Mouse (Mus musculus) midbrain, embryonic 11.5 days (tissue): ENCODE data around the gene Oprm1. TPM values are rescaled to one million over a fixed set of nuclear protein-coding genes. Genes with fewer than 3 reads are reported as not detected.
A peak's percentile ranks its signal among the peaks of the same experiment; 100 is the strongest.

Source experiments
- ATAC-seq: fragments of 200-750 bp; cut with Nextera tagmentation; 2 replicates; pipeline ENCODE4 v1.8.0; 2017; ENCODE audit warnings: moderate TSS enrichment, moderate library complexity; ENCODE audit not compliant: low FRiP score
- DNase-seq: peaks from one replicate; pipeline ENCODE4 v3.0.0; 2015; ENCODE audit warnings: low spot score; ENCODE audit errors: missing footprints
- H3K27ac ChIP-seq: fragments of 300-500 bp; sonication (generic); 2 replicates; pipeline ENCODE4 v1.5.1; 2014; ENCODE audit warnings: low read depth, low read length
- H3K27me3 ChIP-seq: fragments of 300-500 bp; sonication (generic); 2 replicates; pipeline ENCODE4 v1.6.1; 2014; ENCODE audit warnings: mild to moderate bottlenecking, low read length, moderate library complexity, mixed read lengths; ENCODE audit not compliant: control insufficient read depth, insufficient read depth
- H3K36me3 ChIP-seq: fragments of 300-500 bp; sonication (generic); 2 replicates; pipeline ENCODE4 v1.6.1; 2014; ENCODE audit warnings: mild to moderate bottlenecking, low read length, moderate library complexity, mixed read lengths; ENCODE audit not compliant: control insufficient read depth, insufficient read depth
- H3K4me1 ChIP-seq: fragments of 300-500 bp; sonication (generic); 2 replicates; pipeline ENCODE4 v1.6.1; 2014; ENCODE audit warnings: low read length; ENCODE audit not compliant: control insufficient read depth, insufficient read depth
- H3K4me2 ChIP-seq: fragments of 300-500 bp; sonication (generic); 2 replicates; pipeline ENCODE4 v1.6.1; 2014; ENCODE audit warnings: mild to moderate bottlenecking, moderate library complexity
- H3K4me3 ChIP-seq: fragments of 300-500 bp; sonication (generic); 2 replicates; pipeline ENCODE4 v1.5.1; 2014; ENCODE audit warnings: low read depth, low read length
- H3K9ac ChIP-seq: fragments of 300-500 bp; sonication (generic); 2 replicates; pipeline ENCODE4 v1.6.1; 2014; ENCODE audit warnings: low read length
- H3K9me3 ChIP-seq: fragments of 300-500 bp; sonication (generic); 2 replicates; pipeline ENCODE4 v1.6.1; 2016; ENCODE audit warnings: low read length; ENCODE audit not compliant: control insufficient read depth
- WGBS: fragments of 180-500 bp; shearing (Covaris S2); extraction: QIAGEN DNeasy Blood & Tissue Kit; methylation state at CpG from one replicate; pipeline ENCODE4 v1.1.7; 2014; 5-methylcytosine and 5-hydroxymethylcytosine counted together
- polyA plus RNA-seq: library from polyadenylated mRNA; unstranded; fragments of >200 nt; fragmentation: Nextera tagmentation; extraction: Ambion mirVana; gene quantifications from 2 replicates; pipeline ENCODE4 v1.2.1, GENCODE M21; 2014

Gene Oprm1
- polyA plus RNA-seq, 1 experiment from 2014 or later = 0.11 TPM

DNA sequence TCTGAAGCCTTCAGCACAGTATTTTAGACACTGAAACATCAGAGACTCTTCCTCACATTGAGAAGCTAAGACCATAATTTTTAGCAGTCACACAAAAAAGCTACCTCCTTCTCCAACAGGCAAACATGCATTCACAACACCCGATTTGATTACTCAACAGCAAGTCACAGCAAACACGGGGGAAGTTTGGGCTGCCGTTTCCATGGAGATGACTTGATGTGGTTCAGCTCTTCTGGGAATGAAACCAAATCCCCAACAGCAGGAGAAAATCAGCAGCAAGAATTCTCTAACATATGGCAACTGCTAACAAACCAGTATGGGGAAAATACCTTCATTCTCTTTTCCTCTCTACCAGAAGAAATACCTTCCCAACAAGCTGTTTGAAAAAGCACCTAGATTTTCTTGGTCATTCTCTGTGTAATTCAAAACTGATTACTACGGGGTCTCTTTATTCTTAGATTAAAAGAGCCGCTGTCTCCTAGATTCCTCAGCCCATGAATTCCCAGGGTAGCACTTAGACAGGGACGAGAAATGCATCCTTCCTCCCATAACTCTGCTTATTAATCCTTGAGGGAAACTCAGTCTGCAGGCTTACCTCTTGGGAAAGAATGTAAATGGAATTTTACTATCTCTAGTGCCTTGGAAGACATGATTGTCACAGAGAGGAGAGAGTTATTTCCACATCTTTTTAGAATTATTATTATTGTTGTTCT is 158.4 kb downstream of the Oprm1 start:
- Histone ChIP-seq H3K27ac (peak overlapping the region; percentile 40; the same call in 1 of the 2 replicates), H3K27me3 (no peaks in the 10 kb centered on the region), H3K4me1 (peaks cover 8% of the 10 kb centered on the region; the same call in 1 of the 2 replicates), H3K36me3 (no peaks in the 10 kb centered on the region), H3K4me3 (no peak overlapping the region), H3K9me3 (no peaks in the 10 kb centered on the region), H3K9ac (no peak overlapping the region), H3K4me2 (peak overlapping the region; percentile 10; the same call in 1 of the 2 replicates)
- WGBS = 3% methylated on average over 6 of the region's 6 CpGs
- ATAC-seq (peak; percentile 81), DNase-seq (peak; percentile 90)

DNA sequence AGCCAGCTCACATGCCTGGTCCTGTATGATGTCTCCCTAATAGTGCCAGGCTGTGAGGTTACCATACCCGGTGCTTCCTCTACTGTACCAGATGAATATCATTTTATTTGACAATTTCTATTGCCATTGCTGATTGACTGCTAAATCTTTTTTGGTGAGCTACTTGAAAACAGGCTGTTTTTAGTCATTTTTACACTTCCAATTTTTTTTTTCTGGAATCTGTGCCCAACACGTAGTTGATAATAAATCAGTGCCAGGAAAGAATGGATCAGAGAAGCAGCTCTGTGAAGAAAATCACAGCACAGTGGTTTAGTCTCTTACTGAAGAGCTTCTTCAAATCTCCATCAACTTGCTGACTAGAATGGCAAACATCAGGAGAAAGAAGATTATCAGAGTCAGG is 168.4 kb downstream of the Oprm1 start:
- WGBS = 89% methylated on average over 2 of the region's 2 CpGs
- no peak overlapping the region for H3K4me2 ChIP-seq
- H3K4me3 ChIP-seq = no peak overlapping the region
- ATAC-seq (no peak), DNase-seq (no peak)
- no peak overlapping the region for H3K27ac ChIP-seq
- no peak overlapping the region for H3K9ac ChIP-seq
- no peaks in the 10 kb centered on the region for H3K9me3 ChIP-seq
- no peaks in the 10 kb centered on the region for H3K36me3 ChIP-seq
- no peaks in the 10 kb centered on the region for H3K27me3 ChIP-seq
- H3K4me1 ChIP-seq = no peaks in the 10 kb centered on the region

GRCm38 (mm10) chr10:6927600-6928223 is 169.4 kb downstream of the Oprm1 start:
- Histone ChIP-seq H3K27ac (no peak overlapping the region), H3K4me3 (no peak overlapping the region), H3K4me2 (no peak overlapping the region), H3K27me3 (no peaks in the 10 kb centered on the region), H3K9me3 (no peaks in the 10 kb centered on the region), H3K36me3 (no peaks in the 10 kb centered on the region), H3K9ac (no peak overlapping the region), H3K4me1 (no peaks in the 10 kb centered on the region)
- ATAC-seq (no peak), DNase-seq (no peak)
- 81% methylated on average over 4 of the region's 4 CpGs for WGBS

GRCm38 (mm10) chr10:6928905-6929304 is 170.6 kb downstream of the Oprm1 start:
- Histone ChIP-seq H3K4me2 (no peak overlapping the region), H3K4me3 (no peak overlapping the region), H3K9ac (no peak overlapping the region), H3K9me3 (no peaks in the 10 kb centered on the region), H3K36me3 (no peaks in the 10 kb centered on the region), H3K4me1 (no peaks in the 10 kb centered on the region), H3K27ac (no peak overlapping the region), H3K27me3 (no peaks in the 10 kb centered on the region)
- 50% methylated on average over 1 of the region's 1 CpGs for WGBS
- DNase-seq (no peak), ATAC-seq (no peak)

- Histone ChIP-seq H3K36me3 (no peaks in the 10 kb centered on the region), H3K27me3 (no peaks in the 10 kb centered on the region), H3K9ac (no peak overlapping the region), H3K4me1 (no peaks in the 10 kb centered on the region), H3K4me3 (no peak overlapping the region), H3K27ac (no peak overlapping the region), H3K4me2 (no peak overlapping the region), H3K9me3 (no peaks in the 10 kb centered on the region)
- DNase-seq = no peak
- no peak for ATAC-seq
- 80% methylated on average over 1 of the region's 1 CpGs for WGBS
Measured at GRCm38 (mm10) chr10:6930398-6930797, 172.1 kb downstream of the Oprm1 start.

- no peak for ATAC-seq
- H3K36me3 ChIP-seq = no peaks in the 10 kb centered on the region
Measured at GRCm38 (mm10) chr10:6930889-6931288, 172.6 kb downstream of the Oprm1 start.

GRCm38 (mm10) chr10:6934776-6935175 is 176.5 kb downstream of the Oprm1 start:
- ATAC-seq (no peak), DNase-seq (peak; percentile 67)
- WGBS = 73% methylated on average over 3 of the region's 3 CpGs
- Histone ChIP-seq H3K9ac (no peak overlapping the region), H3K36me3 (no peaks in the 10 kb centered on the region), H3K9me3 (no peaks in the 10 kb centered on the region), H3K4me2 (no peak overlapping the region), H3K27ac (no peak overlapping the region), H3K27me3 (no peaks in the 10 kb centered on the region), H3K4me1 (no peaks in the 10 kb centered on the region), H3K4me3 (no peak overlapping the region)

More at GRCm38 (mm10) chr10:6930889-6931288, 172.6 kb downstream of the Oprm1 start:
- Histone ChIP-seq H3K9me3 (no peaks in the 10 kb centered on the region), H3K27me3 (no peaks in the 10 kb centered on the region), H3K4me3 (no peak overlapping the region), H3K9ac (no peak overlapping the region), H3K4me1 (no peaks in the 10 kb centered on the region), H3K4me2 (no peak overlapping the region), H3K27ac (no peak overlapping the region)
- no peak for DNase-seq
- 81% methylated on average over 2 of the region's 2 CpGs for WGBS

- Histone ChIP-seq H3K4me1 (no peaks in the 10 kb centered on the region), H3K9me3 (no peaks in the 10 kb centered on the region), H3K27me3 (no peaks in the 10 kb centered on the region), H3K4me3 (no peak overlapping the region), H3K9ac (no peak overlapping the region), H3K36me3 (no peaks in the 10 kb centered on the region), H3K4me2 (no peak overlapping the region), H3K27ac (no peak overlapping the region)
- ATAC-seq (no peak), DNase-seq (peak; percentile 74)
- WGBS = 87% methylated on average over 4 of the region's 4 CpGs
Measured at GRCm38 (mm10) chr10:6936671-6937425, 178.5 kb downstream of the Oprm1 start.

DNA sequence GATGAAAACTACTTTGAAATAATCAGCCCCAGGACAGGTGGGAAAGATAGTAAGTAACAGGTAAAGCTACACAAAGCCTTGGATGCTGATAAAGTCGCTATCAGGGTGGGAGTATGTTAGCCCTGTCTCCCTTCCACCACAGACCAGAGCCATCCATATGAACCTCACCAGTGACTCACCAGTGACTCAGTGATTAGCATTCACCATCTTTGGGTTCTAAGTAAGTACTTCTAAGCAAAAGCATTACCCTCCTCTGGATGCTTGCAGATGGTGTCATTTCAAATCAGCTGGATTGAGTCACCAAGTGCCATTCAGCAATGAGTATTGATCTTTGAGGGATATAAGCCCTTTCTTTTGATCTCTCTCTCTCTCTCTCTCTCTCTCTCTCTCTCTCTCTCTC is 194.8 kb downstream of the Oprm1 start:
- Histone ChIP-seq H3K4me1 (no peaks in the 10 kb centered on the region), H3K9ac (no peak overlapping the region), H3K27ac (no peak overlapping the region), H3K27me3 (no peaks in the 10 kb centered on the region), H3K36me3 (no peaks in the 10 kb centered on the region), H3K4me2 (no peak overlapping the region), H3K9me3 (no peaks in the 10 kb centered on the region), H3K4me3 (no peak overlapping the region)
- whole genome bisulfite sequencing = 52% methylated on average over 1 of the region's 1 CpGs
- DNase-seq (no peak), ATAC-seq (no peak)
